Mouse (Mus musculus) CD4-positive, CD25-positive, alpha-beta regulatory T cell, adult 4 months (primary cell): ENCODE results near the gene Sh3bp1. TPM values are rescaled to one million over a fixed set of nuclear protein-coding genes. Genes with fewer than 3 reads are reported as not detected.
"Not testable (repeated sequence)": the region's sequence is repeated elsewhere in the genome, so short reads cannot be mapped to it uniquely, and the experiment has no call there.

Experiments
- ATAC-seq: one replicate; pipeline ENCODE4 v1.8.0; 2017
- polyA plus RNA-seq, 2 experiments: library from polyadenylated mRNA; unstranded; fragments of 100-300 nt; shearing (Covaris generic); gene quantifications; one replicate each; pipeline ENCODE4 v1.2.1; 2017

Gene Sh3bp1
- polyA plus RNA-seq, 2 experiments from 2014 or later, result 49.5 to 59.0 TPM

DNA sequence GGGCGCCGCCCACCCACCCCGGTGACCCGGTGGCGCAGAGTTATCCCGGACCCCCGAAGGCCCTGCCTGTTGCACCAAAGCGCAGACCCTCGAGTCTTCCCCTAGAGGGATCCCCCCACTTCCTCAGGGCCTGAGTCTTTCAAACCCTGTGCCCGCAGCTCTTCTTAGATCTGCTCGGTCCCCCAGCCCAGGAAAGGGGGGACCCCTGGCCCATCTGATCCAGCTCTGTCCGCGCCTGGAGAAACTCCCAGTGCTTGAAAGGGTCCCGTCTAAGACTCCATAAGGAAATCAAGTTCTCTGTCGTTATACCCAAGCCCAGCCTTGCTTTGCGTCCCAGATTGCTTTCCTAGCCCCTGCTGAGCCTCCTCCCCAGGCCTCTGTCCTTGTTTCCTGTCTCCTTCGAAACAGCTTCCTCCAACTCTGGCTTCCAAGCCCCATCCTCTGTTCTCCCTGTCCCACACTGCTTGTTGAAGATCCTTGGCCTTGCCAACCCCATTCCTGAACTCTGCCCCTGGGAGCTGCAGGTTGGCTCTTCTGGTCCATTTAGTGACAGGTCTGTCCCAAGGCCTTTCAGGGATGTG is 21.7 kb upstream of the Sh3bp1 start:
- no peak for ATAC-seq

DNA sequence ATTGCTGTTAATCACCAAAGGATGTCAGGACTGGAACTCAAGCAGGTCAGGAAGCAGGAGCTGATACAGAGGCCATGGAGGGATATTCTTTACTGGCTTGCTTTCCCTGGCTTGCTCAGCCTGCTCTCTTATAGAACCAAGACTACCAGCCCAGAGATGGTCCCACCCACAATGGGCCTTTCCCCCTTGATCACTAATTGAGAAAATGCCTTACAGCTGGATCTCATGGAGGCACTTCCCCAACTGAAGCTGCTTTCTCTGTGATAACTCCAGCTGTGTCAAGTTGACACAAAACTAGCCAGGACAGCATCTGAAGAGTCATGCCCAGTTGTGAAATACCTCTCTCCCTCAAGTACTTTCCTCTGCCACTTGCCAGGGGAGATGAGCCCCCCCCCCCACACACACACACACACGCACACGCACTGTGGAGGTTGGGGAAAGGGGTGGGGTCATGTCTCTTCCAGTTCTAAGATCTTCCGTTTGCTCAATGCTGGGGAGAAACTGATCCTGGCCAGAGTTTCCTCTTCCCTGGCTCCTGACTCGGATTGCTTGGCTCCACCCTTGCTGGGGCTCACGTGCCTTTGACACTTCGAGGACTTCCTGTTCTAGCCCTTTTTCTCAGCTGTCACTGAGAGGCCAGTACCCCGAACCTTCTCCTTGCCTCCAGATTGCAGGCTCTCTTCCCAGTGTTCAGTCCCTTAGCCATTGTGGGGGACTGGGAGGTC is 20.6 kb upstream of the Sh3bp1 start:
- not testable (repeated sequence) for ATAC-seq

DNA sequence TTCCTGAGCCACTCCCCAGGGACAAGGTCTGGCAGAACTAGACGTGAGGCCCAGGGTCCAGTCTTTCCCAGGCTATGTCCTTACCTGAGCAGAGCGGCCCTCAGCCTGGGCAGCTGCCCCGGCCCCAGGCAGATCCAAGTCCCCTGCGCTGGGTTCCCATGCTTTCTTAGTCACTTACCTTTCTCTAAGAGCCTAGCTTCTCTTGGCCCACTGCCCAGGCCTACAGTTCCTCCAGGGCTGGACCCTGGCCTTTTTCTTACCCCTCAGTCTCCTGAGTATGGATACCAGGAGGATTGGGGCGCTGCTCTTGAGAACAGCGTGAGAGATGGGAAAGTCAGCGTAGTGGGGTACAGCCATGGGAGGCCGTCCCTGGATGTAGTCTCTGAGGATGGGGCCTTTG is 19.1 kb upstream of the Sh3bp1 start:
- ATAC-seq, result no peak

DNA sequence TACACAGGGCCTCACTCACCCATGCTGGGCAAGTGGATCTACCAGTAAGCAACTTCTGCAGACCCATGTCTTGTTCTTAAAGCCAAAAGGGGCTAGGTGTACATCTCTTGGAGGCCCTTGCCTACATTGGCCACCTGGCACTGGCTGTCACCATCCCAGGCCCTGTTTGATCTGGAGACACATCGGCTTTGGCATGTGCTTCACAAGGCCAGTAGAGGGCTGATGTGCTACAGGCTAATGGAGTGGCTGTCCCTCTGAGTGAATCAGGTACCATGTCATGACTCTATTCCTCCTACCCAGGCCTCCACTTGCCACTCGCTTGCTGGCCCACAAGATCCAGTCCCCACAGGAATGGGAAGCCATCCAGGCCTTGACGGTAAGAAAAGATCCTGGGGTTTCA is 17.7 kb upstream of the Sh3bp1 start:
- no peak for ATAC-seq

DNA sequence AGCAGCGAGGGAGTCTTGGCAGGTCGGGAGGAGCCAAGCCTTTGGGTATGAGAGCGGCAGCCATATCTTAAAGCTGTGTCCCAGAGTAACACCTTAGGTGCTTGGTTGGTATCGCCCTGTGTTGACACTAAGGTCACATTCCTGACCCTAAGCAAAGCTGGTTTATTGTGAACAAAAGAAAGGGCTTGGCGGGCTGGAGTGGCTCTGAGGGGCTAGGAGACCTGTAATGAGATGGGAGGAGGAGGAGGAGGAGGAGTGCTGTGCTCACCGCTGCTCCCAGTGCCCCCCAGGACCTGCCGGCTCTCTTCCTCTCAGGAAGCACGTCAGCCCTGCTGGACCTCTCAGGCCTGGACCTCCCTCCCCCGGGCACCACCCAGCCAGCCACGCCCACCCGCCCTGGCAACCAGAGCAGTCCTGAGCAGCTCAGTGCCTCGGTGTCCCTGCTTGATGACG is 10.1 kb upstream of the Sh3bp1 start:
- no peak for ATAC-seq

DNA sequence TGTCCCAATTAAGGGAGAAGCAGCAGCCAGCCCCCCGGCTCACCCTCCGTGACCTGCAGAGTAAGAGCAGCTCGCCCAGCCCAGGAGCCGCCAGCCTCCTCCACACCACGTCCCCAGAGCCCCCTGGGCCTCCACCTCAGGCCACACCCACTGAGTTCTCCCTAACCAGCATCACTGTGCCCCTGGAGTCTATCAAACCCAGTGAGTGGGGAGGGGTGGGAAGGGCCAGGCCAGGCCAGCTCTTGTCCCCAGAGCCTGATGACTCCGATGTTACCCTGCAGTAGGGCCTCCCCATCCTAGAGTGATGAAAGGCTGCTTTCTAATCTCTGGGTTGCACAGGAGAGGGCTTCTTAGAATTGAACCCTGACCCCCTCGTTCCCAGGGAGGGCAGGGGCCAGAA is 7.1 kb upstream of the Sh3bp1 start:
- ATAC-seq, result no peak

DNA sequence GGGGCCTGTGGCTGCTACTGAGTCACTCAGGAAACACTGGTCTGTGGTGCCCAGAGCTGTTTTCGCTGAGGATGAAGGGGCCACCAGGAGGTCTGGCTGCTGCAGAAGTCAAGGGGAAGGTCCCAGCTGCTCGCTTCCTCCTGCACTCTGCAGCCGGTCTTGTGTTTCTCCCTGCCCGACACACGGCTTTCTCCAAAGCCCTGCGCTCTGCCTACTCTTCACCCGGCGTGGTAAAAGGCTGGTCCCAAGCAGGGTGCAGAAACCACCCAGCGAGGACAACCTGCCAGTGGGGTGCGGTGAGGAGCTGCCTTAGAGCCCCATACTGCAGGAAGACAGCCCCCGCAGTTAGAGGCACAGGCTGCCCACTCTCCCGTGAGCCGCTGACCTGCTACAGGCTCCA is 4.8 kb upstream of the Sh3bp1 start:
- ATAC-seq, result peak; percentile 18

DNA sequence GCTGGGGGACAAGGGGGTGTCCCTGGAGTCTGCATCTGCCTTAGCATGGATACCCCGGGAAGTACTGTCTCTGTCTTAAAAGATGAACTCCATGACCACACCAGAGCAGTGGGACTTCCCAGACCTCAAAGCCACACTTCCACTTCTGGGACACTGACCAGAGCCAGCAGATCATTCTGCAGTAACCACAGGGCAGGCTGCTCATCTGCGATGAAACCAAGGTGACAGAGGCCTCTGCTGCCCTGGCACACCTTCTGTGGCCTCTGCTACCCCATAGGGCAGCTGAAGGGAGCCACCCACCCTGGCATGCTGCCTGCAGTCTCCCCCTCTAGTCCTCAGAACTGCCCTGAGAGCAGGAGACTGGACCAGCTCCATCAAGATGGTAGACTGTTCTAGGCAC is 3.8 kb upstream of the Sh3bp1 start:
- ATAC-seq, result no peak

DNA sequence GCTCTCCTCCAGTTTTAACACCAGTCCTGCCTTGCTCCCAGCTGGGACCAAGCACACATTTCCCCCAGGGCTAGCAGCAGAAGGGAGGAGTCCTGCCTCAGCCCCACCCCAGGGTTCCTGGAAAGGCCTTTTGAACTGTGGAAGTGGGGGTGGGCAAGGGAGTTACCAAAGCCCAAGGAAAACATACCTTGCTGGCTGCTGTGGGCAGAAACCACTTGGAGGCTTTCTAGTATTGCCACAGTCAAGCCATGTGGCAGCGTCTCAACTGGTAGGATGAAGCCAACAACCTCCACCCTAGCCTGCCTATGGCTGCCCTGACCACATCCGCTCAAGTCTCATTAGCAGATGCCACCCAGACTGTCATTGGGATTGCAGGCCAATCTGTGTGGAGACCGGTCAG is 3.4 kb upstream of the Sh3bp1 start:
- ATAC-seq, result peak; percentile 55

DNA sequence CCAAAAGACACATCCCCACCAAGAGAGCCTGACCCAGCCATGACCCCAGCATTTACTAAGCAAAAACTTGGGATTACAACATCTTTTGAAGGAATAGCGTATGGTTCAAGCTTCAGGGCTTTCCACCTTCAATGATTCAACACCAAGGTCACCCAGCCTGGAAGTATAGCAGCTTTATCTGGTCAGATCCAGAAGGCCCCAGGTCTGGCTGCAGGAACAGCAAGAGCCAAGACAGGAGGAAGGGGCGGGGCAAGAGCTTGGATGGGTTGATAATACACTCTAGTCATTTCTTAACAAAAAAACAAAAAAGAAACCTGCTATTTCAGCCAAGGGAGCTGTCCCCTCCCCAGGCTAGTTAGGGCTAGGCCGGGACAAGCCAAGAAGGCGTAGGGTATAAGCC is 2.1 kb upstream of the Sh3bp1 start:
- no peak for ATAC-seq

DNA sequence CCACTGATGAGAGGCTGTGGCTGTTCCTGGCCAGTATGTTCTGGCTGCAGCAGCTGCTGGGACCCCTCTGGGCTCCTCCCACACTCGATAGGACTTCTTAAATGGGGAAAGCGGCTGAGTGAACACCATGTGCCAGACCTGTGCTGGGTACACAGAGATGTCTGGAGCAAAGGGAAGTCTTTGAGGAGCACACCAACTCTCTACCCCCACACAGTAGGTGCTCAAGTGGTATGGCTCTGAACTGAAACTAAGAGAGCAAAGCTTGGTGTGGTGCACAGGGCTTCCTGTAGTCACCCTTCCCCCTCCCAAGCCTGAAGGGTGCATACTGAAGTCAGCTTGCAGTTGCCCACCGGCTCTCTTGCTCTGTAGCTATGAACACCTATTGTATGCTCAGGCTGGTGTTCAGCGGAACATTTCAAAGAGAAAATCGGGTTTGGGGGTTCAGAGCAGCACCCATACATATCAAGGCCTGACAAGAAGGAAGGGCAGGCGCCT is 1.0 kb upstream of the Sh3bp1 start:
- peak; percentile 67 for ATAC-seq

DNA sequence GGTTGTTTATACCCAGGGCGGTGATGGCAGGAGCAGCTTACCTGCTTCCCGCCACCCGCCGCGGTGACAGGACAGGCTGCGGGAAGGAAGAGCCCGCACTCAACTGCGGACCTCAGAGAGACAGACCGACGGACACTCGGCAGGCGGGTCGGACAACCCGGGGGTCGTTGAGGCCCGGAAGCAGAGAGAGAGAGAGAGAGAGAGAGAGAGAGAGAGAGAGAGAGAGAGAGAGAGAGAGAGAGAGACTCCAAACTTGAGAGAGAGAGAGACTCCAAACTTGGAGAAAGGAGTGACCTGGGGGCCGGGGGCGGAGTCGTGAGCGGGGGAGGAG is 194 bp upstream of the Sh3bp1 start, which contains the start of gene Gm49510:
Gene Gm49510 (plus strand): TSS at position 259 of the 331 bp plus-strand sequence.
- no peak for ATAC-seq

DNA sequence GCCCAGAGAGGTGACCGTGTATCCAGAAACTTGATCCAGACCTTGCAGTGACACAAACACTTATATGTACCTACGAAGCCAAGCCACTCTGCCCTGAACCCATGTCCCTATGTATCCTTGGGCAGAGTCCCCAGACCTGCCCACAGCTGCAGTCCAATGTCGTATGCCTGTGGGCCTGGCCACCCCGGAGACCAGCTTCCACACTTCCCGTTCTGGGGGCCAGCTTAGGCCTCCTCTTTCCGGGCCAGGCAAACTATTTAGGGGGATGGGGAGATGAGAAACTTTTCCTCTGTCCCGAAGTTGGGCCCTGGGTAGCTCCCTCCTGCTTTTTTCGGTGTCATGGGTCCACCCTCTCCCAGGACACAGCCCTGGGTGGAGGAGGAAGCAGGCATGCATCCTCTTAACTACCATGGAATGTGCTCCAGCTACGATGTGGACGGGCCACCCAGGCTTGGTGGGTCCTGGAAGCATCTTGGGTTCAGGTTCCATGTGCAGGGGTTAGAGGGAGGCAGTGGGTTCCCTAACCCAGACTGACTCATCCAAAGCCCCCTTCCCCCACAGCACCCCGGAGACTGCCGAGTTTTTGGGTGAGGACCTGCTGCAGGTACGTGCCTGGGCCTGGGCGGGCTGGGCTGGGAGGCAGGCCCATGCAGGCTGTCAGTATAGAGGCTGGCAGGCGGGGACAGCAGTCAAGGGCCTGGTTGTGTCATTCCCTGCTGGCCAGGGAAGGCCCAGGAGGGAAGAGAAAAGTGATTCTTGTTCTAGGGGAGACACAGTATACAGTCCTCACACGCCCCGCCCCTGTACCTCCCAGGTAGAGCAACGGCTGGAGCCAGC is 1.2 kb downstream of the Sh3bp1 start:
- no peak for ATAC-seq

DNA sequence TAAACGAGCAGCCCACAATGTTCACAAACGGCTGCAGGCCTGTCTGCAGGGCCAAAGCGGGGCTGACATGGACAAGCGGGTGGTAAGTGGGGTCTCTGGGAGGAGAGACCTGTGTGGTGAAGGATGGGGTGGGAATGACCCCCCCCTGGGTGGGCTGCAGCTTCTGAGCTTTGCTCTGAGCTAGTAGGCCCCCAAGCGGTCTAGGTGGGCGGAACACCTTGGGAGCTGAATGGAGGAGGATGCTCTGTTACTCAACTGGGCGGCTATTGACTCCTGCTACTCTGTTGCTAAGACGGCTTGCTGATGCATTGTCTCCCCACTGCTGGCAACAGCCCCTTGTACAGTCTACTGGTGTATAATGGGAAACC is 1.8 kb downstream of the Sh3bp1 start:
- ATAC-seq, result no peak

DNA sequence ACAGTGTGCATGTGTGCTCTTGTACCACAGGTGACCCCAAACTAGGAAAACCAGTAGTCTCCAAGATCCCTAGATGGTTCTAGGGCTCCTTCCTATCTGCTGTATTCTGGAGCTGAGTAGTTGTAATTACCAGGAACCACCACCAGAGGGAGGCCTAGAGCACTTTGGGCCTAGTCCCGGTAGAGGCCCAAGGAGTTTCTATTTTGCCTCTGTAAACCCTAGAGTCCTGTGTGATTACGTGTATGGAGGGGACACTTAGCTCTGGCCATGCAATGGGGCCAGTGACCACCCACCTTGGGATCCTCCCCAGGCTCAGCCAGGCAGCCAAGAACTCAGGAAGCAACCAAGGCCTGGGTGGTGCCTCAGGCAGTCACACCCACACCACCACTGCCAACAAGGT is 3.7 kb downstream of the Sh3bp1 start:
- no peak for ATAC-seq

DNA sequence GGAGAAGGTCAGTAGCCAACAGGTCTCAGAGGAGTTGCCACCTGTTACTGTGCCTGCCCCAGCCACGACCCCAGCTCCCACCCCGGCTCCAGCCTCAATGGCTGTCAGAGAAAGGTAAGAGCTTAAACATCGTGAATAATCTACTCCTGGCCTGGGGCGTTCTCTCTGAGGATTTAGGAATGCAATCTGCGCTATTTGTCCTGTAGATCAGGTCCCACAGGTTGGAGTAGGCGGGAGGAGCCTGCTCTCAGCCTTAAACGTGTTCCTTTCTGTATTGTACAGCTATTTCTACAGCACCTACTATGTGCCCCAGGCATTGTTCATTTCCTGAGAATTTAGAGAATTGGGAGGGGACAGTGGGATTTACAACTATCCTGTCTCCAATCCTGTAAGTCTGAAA is 8.8 kb downstream of the Sh3bp1 start:
- ATAC-seq, result no peak

DNA sequence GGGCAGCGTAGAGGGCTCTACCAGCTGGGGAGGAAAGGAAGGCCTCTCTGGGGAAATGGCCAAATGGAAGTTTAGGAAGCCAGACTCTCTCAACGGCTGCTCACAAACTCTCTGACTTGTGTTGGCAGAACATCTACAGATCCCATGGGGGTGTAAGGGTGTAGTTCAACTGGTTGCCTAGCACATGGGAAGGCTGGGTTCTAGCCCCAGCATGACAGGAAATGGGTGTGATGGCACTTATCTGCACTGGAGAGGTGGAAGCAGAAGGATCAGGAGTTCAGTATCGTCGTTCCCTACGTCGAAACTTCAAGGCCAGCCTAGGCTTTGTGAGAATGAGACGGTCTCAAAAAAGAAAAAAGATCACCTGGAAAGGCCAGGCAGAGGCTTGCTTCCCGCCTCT is 9.4 kb downstream of the Sh3bp1 start:
- no peak for ATAC-seq

DNA sequence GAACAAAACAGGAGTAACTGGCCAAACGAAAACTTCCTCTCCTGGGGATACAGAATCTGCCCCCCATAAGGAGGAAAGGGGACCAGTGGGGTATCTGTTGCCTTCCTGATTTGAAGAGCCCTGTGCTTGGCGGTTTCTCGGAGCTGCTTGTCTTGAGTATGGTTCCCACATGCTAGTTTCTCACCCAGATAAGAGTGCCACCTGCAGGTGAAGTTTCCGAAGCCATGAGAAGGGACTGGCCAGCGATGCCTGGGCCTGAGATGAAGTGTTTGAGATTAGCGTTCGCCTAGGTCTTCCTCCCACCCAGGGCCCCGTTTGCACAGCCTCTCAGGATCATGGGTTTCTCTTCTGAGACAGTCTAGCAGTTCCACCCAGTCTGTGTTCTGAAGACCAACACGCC is 12.5 kb downstream of the Sh3bp1 start:
- no peak for ATAC-seq

DNA sequence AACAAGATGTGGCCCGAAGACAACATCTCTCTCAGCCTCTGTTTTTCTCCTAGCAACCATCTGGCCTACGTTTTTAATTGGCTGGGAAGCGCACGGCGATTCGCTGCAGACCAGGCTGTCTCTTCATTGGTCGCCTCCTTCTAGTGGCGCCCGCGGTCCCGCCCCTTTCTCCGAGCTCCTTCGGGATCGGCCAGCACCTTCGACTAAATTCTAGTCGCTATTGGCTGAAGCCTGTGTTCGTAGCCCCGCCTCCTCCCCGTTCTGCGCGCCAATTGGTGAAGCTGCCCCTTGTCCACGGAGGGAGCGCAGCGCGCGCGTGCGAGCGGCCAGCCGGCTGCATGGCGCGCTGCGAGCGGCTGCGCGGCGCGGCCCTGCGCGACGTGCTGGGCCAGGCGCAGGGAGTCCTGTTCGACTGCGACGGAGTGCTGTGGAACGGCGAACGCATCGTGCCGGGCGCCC is 14.1 kb downstream of the Sh3bp1 start, which contains the start of gene Pdxp:
Gene Pdxp (plus strand): TSS at position 288 of the 459 bp plus-strand sequence.
- ATAC-seq, result peak; percentile 92

DNA sequence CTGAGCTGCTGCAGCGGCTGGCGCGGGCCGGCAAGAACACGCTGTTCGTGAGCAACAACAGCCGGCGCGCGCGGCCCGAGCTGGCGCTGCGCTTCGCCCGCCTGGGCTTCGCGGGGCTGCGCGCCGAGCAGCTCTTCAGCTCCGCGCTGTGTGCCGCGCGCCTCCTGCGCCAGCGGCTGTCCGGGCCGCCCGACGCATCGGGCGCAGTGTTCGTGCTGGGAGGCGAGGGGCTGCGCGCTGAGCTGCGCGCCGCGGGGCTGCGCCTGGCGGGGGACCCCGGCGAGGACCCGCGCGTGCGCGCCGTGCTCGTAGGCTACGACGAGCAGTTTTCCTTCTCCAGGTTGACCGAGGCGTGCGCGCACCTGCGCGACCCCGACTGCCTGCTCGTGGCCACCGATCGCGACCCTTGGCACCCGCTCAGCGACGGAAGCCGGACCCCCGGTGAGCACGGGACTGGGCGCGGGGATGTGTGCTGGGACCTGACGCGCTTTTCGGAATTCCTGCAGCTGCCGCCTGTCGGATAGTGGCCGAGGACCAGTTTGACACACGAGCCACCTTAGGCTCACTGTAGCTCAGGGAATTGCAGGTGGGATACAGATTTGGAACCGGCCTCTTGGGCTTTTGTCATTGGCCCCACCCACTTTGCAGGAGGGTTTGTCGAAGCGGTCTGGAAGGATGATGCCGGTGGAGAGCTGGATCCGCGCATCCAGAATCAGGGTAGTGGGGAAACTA is 14.7 kb downstream of the Sh3bp1 start:
- ATAC-seq, result peak; percentile 35

DNA sequence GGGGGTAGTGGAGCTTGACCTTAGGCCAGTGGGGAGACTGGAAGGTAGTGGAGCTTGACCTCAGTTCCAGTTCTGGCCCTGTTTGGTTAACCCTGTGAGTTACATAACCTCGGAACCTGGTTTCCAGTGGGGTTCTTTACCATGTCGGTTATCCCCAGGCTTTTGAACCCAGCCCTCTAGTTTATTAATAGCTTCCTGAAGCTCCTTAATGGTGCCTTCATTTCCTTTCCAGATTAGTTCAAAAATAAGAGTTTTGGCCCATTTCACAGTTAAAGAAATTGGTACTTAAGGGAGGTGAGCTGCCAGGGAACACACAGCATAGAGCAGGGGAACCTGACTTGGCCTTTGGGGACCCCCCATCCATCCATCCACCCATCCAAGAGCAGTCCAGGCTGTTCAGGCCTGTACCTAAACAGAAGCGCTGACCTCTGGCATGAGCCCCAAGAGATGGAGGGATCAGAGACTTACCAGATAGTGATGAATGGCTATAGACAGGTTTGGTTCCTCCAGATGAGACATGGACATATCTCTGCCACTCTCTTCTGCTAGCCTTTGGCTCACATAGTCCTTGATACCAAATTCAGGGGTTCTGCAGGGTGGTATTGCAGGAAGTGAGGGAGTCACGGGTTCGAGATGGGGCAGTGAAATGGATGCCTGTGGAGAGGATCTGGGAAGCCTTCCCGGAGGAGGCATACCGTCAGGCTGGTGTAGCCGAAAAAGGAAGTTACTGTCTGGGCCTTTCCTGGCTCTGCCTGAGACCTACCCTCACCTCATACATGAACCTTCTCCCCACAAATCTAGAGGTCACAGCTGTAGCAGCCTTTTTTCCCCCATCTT is 15.5 kb downstream of the Sh3bp1 start:
- no peak for ATAC-seq

DNA sequence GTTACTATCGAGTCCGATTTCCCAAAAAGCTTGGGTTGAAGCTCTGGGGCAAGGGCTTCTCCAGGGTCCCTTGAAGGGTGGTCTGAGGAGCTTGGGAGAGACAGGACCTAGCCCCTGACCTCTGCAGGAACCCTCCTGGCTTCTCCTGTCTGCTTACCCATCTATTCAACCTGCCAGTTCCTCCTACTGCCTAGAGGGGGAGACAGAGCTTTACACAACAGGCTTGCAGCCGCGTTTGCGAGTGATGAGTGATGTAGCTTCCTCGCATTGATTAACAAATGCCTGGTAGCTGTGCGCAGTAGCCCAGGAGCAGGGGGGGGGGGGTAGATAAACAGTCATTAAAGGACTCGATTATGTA is 16.1 kb downstream of the Sh3bp1 start:
- peak; percentile 53 for ATAC-seq
